Mouse (Mus musculus) embryonic facial prominence, embryonic 10.5 days (tissue): Measurements from ENCODE around the gene Gm17535. TPM values are rescaled to one million over a fixed set of nuclear protein-coding genes. Genes with fewer than 3 reads are reported as not detected.
"Not testable (repeated sequence)": the region's sequence is repeated elsewhere in the genome, so short reads cannot be mapped to it uniquely, and the experiment has no call there.

Experiments used
- DNase-seq: peaks from one replicate; pipeline ENCODE4 v3.0.0-alpha.2; 2017; ENCODE audit warnings: low spot score
- H3K27ac ChIP-seq: fragments of 300-500 bp; sonication (generic); replicated peaks from 2 replicates; pipeline ENCODE4 v1.5.1; 2016; ENCODE audit warnings: mild to moderate bottlenecking
- H3K27me3 ChIP-seq: fragments of 300-500 bp; sonication (generic); replicated peaks from 2 replicates; pipeline ENCODE4 v1.6.1; 2016; ENCODE audit warnings: low read depth, mild to moderate bottlenecking; ENCODE audit not compliant: poor library complexity, severe bottlenecking
- H3K36me3 ChIP-seq: fragments of 300-500 bp; sonication (generic); replicated peaks from 2 replicates; pipeline ENCODE4 v1.6.1; 2016; ENCODE audit warnings: mild to moderate bottlenecking, moderate library complexity
- H3K4me1 ChIP-seq: fragments of 300-500 bp; sonication (generic); 2 replicates; pipeline ENCODE4 v1.6.1; 2016
- H3K4me3 ChIP-seq: fragments of 300-500 bp; sonication (generic); 2 replicates; pipeline ENCODE4 v1.5.1; 2016; ENCODE audit warnings: mild to moderate bottlenecking, moderate library complexity
- H3K9me3 ChIP-seq: fragments of 300-500 bp; sonication (generic); 2 replicates; pipeline ENCODE4 v1.6.1; 2016; ENCODE audit warnings: mild to moderate bottlenecking
- WGBS: fragments of 180-500 bp; shearing (Covaris S2); methylation state at CpG from one replicate; pipeline ENCODE4 v1.1.7; 2016; 5-methylcytosine and 5-hydroxymethylcytosine counted together
- polyA plus RNA-seq: library from polyadenylated mRNA; unstranded; fragments of >200 nt; fragmentation: Nextera tagmentation; extraction: Ambion mirVana; gene quantifications from 2 replicates; pipeline ENCODE4 v1.2.1, GENCODE M21; 2016

Gm17535 gene
- polyA plus RNA-seq, result not detected in 2 replicates

- WGBS, result 43% methylated on average over 1 of the region's 8 CpGs
- not testable (repeated sequence) for H3K27ac ChIP-seq, H3K9me3 ChIP-seq, H3K4me3 ChIP-seq, H3K4me1 ChIP-seq, H3K36me3 ChIP-seq, H3K27me3 ChIP-seq, DNase-seq
Measured at GRCm38 (mm10) chr9:3034299-3034698, at the start of gene Gm17535. Gene Gm17535, plus strand, starts transcription at chr9:3034599.

GRCm38 (mm10) chr9:3000445-3000972 is 33.9 kb upstream of the Gm17535 start, which contains the start of gene Gm10722:
Gene Gm10722, plus strand, starts transcription at chr9:3000922.
- WGBS, result 73% methylated on average over 12 of the region's 12 CpGs
- not testable (repeated sequence) for H3K9me3 ChIP-seq, H3K36me3 ChIP-seq, H3K4me3 ChIP-seq, H3K27ac ChIP-seq, H3K27me3 ChIP-seq, H3K4me1 ChIP-seq
- DNase-seq, result peak; percentile 8

- H3K4me1 ChIP-seq, H3K36me3 ChIP-seq, H3K27me3 ChIP-seq, H3K27ac ChIP-seq, DNase-seq, H3K4me3 ChIP-seq: not testable (repeated sequence)
- H3K9me3 ChIP-seq, result peaks cover 10% of the 10 kb centered on the region
- WGBS, result 65% methylated on average over 8 of the region's 8 CpGs
Measured at GRCm38 (mm10) chr9:3001006-3001405, 33.4 kb upstream of the Gm17535 start.

GRCm38 (mm10) chr9:3001948-3002659 is 32.3 kb upstream of the Gm17535 start:
- DNase-seq, H3K4me1 ChIP-seq, H3K4me3 ChIP-seq, H3K36me3 ChIP-seq, H3K27me3 ChIP-seq, H3K27ac ChIP-seq: not testable (repeated sequence)
- H3K9me3 ChIP-seq, result peaks cover 10% of the 10 kb centered on the region
- WGBS, result 67% methylated on average over 9 of the region's 11 CpGs

GRCm38 (mm10) chr9:3002794-3003396 is 31.5 kb upstream of the Gm17535 start, which contains the start of gene Gm11168:
Gene Gm11168, plus strand, starts transcription at chr9:3003346.
- not testable (repeated sequence) for H3K27ac ChIP-seq, H3K4me1 ChIP-seq, H3K4me3 ChIP-seq, H3K27me3 ChIP-seq, H3K36me3 ChIP-seq, DNase-seq
- peaks cover 13% of the 10 kb centered on the region for H3K9me3 ChIP-seq
- 72% methylated on average over 6 of the region's 14 CpGs for WGBS

- not testable (repeated sequence) for H3K27me3 ChIP-seq, H3K4me3 ChIP-seq, H3K27ac ChIP-seq, H3K4me1 ChIP-seq, H3K36me3 ChIP-seq, DNase-seq
- H3K9me3 ChIP-seq, result peaks cover 15% of the 10 kb centered on the region
- WGBS, result 84% methylated on average over 1 of the region's 5 CpGs
Measured at GRCm38 (mm10) chr9:3006179-3006578, 28.2 kb upstream of the Gm17535 start.

- DNase-seq, H3K36me3 ChIP-seq, H3K27ac ChIP-seq, H3K4me3 ChIP-seq, H3K27me3 ChIP-seq, H3K4me1 ChIP-seq: not testable (repeated sequence)
- WGBS, result 71% methylated on average over 8 of the region's 8 CpGs
- H3K9me3 ChIP-seq, result peaks cover 15% of the 10 kb centered on the region
Measured at GRCm38 (mm10) chr9:3006636-3007035, 27.8 kb upstream of the Gm17535 start.

GRCm38 (mm10) chr9:3007272-3007671 is 27.1 kb upstream of the Gm17535 start:
- H3K36me3 ChIP-seq, H3K27ac ChIP-seq, H3K27me3 ChIP-seq, H3K4me3 ChIP-seq, DNase-seq, H3K4me1 ChIP-seq: not testable (repeated sequence)
- WGBS, result 79% methylated on average over 8 of the region's 9 CpGs
- H3K9me3 ChIP-seq, result peaks cover 11% of the 10 kb centered on the region

GRCm38 (mm10) chr9:3009331-3009730 is 25.1 kb upstream of the Gm17535 start:
- H3K9me3 ChIP-seq, H3K36me3 ChIP-seq, H3K4me1 ChIP-seq, H3K4me3 ChIP-seq, H3K27ac ChIP-seq, H3K27me3 ChIP-seq, DNase-seq: not testable (repeated sequence)
- WGBS, result no CpG with 5 or more reads among the region's 5 CpGs

GRCm38 (mm10) chr9:3012054-3012621 is 22.3 kb upstream of the Gm17535 start:
- H3K4me3 ChIP-seq, H3K4me1 ChIP-seq, H3K36me3 ChIP-seq, H3K9me3 ChIP-seq, H3K27ac ChIP-seq, DNase-seq, H3K27me3 ChIP-seq: not testable (repeated sequence)
- 80% methylated on average over 3 of the region's 7 CpGs for WGBS

GRCm38 (mm10) chr9:3012733-3013279 is 21.6 kb upstream of the Gm17535 start, which contains the start of gene Gm10721:
Gene Gm10721, plus strand, starts transcription at chr9:3013140.
- DNase-seq, H3K36me3 ChIP-seq, H3K27ac ChIP-seq, H3K27me3 ChIP-seq, H3K9me3 ChIP-seq, H3K4me3 ChIP-seq, H3K4me1 ChIP-seq: not testable (repeated sequence)
- no CpG with 5 or more reads among the region's 11 CpGs for WGBS

- not testable (repeated sequence) for H3K36me3 ChIP-seq, H3K4me3 ChIP-seq, DNase-seq, H3K4me1 ChIP-seq, H3K9me3 ChIP-seq, H3K27me3 ChIP-seq, H3K27ac ChIP-seq
- WGBS, result 67% methylated on average over 5 of the region's 9 CpGs
Measured at GRCm38 (mm10) chr9:3015354-3015753, 19.0 kb upstream of the Gm17535 start, which contains the start of gene Gm10720. Gene Gm10720, plus strand, starts transcription at chr9:3015654.
